7 mouse cellular contexts compared by ENCODE assay signal in genomic region chr5:122402772-122403171, GRCm38 (mm10). TPM values are rescaled to one million over a fixed set of nuclear protein-coding genes. Genes with fewer than 3 reads are reported as not detected.
A peak's percentile ranks its signal among the peaks of the same experiment; 100 is the strongest.
DNase-seq lines count a peak whose midpoint lies in the region; ATAC-seq and TF ChIP-seq lines count a peak whose summit lies in the region.

No protein-coding gene starts in this region.

- 0 out of 2 replicates have a peak overlapping the region, but pooled peaks have one; percentile 51 for H3K27ac ChIP-seq in hindbrain, embryonic 15.5 days (replicated peaks)
- H3K27ac ChIP-seq in hindbrain, embryonic 10.5 days = no peak overlapping the region
- H3K27ac ChIP-seq in heart, embryonic 13.5 days (replicated peaks) = 0 out of 2 replicates have a peak overlapping the region, but pooled peaks have one; percentile 29
- H3K27ac ChIP-seq in lung, embryonic 14.5 days (ENCODE audit: low read depth) = no peak overlapping the region

- no peaks in the 10 kb centered on the region for H3K27me3 ChIP-seq in hindbrain, embryonic 15.5 days
- no peaks in the 10 kb centered on the region for H3K27me3 ChIP-seq in hindbrain, embryonic 10.5 days (ENCODE audit: insufficient read depth, poor library complexity, severe bottlenecking)
- H3K27me3 ChIP-seq in heart, embryonic 13.5 days (replicated peaks) = no peaks in the 10 kb centered on the region
- no peaks in the 10 kb centered on the region for H3K27me3 ChIP-seq in lung, embryonic 14.5 days (ENCODE audit: insufficient read depth, low read length)

- H3K9me3 ChIP-seq in hindbrain, embryonic 15.5 days = no peaks in the 10 kb centered on the region
- H3K9me3 ChIP-seq in hindbrain, embryonic 10.5 days = 0 out of 2 replicates have a peak, but pooled peaks cover 11% of the 10 kb centered on the region
- H3K9me3 ChIP-seq in heart, embryonic 13.5 days = peaks cover 3% of the 10 kb centered on the region; the same call in 1 of the 2 replicates
- H3K9me3 ChIP-seq in lung, embryonic 14.5 days (ENCODE audit: low read depth, low read length) = no peaks in the 10 kb centered on the region

- no peak for TF ChIP-seq CTCF in lung, embryonic 14.5 days (IDR thresholded peaks at IDR 0.05; ENCODE audit: low read depth)

- H3K9ac ChIP-seq in hindbrain, embryonic 15.5 days = no peak overlapping the region
- no peak overlapping the region for H3K9ac ChIP-seq in heart, embryonic 13.5 days
- no peak overlapping the region for H3K9ac ChIP-seq in lung, embryonic 14.5 days

- H3K4me2 ChIP-seq in hindbrain, embryonic 15.5 days = no peak overlapping the region
- no peak overlapping the region for H3K4me2 ChIP-seq in heart, embryonic 13.5 days
- H3K4me2 ChIP-seq in lung, embryonic 14.5 days = no peak overlapping the region

- 81% methylated on average over 5 of the region's 5 CpGs for WGBS in hindbrain, embryonic 15.5 days
- WGBS in hindbrain, embryonic 10.5 days = 88% methylated on average over 5 of the region's 5 CpGs
- 63% methylated on average over 5 of the region's 5 CpGs for WGBS in heart, embryonic 13.5 days
- WGBS in lung, embryonic 14.5 days = 71% methylated on average over 5 of the region's 5 CpGs

- no peaks in the 10 kb centered on the region for H3K4me1 ChIP-seq in hindbrain, embryonic 15.5 days (replicated peaks)
- H3K4me1 ChIP-seq in hindbrain, embryonic 10.5 days (replicated peaks) = no peaks in the 10 kb centered on the region
- H3K4me1 ChIP-seq in heart, embryonic 13.5 days = peaks cover 36% of the 10 kb centered on the region
- H3K4me1 ChIP-seq in lung, embryonic 14.5 days (ENCODE audit: insufficient read depth) = no peaks in the 10 kb centered on the region

- H3K4me3 ChIP-seq in hindbrain, embryonic 15.5 days = no peak overlapping the region
- no peak overlapping the region for H3K4me3 ChIP-seq in hindbrain, embryonic 10.5 days
- no peak overlapping the region for H3K4me3 ChIP-seq in heart, embryonic 13.5 days
- H3K4me3 ChIP-seq in lung, embryonic 14.5 days (ENCODE audit: low read depth, low read length) = no peak overlapping the region

- ATAC-seq in hindbrain, embryonic 15.5 days (ENCODE audit: low FRiP score, low read depth) = no peak
- ATAC-seq in heart, embryonic 13.5 days (ENCODE audit: extremely low read depth, insufficient number of reproducible peaks, low FRiP score, low TSS enrichment) = no peak
- ATAC-seq in lung, embryonic 14.5 days (ENCODE audit: insufficient read depth) = peak; percentile 33; the same call in 1 of the 2 replicates

- peaks cover 71% of the 10 kb centered on the region for H3K36me3 ChIP-seq in hindbrain, embryonic 15.5 days
- peaks cover 98% of the 10 kb centered on the region for H3K36me3 ChIP-seq in hindbrain, embryonic 10.5 days
- peaks cover 91% of the 10 kb centered on the region for H3K36me3 ChIP-seq in heart, embryonic 13.5 days
- peaks cover 90% of the 10 kb centered on the region for H3K36me3 ChIP-seq in lung, embryonic 14.5 days (ENCODE audit: insufficient read depth)

- DNase-seq in hindbrain, embryonic 10.5 days (ENCODE audit: low spot score) = no peak
- peak; percentile 87 for DNase-seq in brain, adult 2 months (ENCODE audit: low read depth, low spot score)
- peak; percentile 27 for DNase-seq in lung, embryonic 14.5 days
- no peak for DNase-seq in adrenal gland, adult (ENCODE audit: inconsistent age in 2 of 2, low spot score in 1 of 2)
- DNase-seq in thymus, postnatal 0 days (ENCODE audit: low spot score) = no peak

RNA-seq across cellular contexts. Expression of gene Arpc3, which starts 11.1 kb away (rescaled TPM):
- 139 and 142 TPM in 2 replicates for polyA plus RNA-seq in hindbrain, embryonic 15.5 days (2015; fragmentation: Nextera tagmentation; extraction: Ambion mirVana)
- polyA plus RNA-seq in hindbrain, embryonic 10.5 days (2016; fragmentation: Nextera tagmentation; extraction: Ambion mirVana) = 90.2 and 97.9 TPM in 2 replicates
- 99.1 and 114 TPM in 2 replicates for polyA plus RNA-seq in heart, embryonic 13.5 days (2015; fragmentation: Nextera tagmentation; extraction: Ambion mirVana)
- polyA plus RNA-seq in lung, embryonic 14.5 days (2014; fragmentation: Nextera tagmentation; extraction: Ambion mirVana) = 45.7 and 48.7 TPM in 2 replicates
- polyA plus RNA-seq in thymus, postnatal 0 days (2015; fragmentation: Nextera tagmentation; extraction: Ambion mirVana) = 238 TPM in 2 replicates

RNA-seq across cellular contexts. Expression of gene Anapc7, which starts 18.7 kb away (rescaled TPM):
- 46.0 and 47.7 TPM in 2 replicates for polyA plus RNA-seq in hindbrain, embryonic 15.5 days (2015; fragmentation: Nextera tagmentation; extraction: Ambion mirVana)
- polyA plus RNA-seq in hindbrain, embryonic 10.5 days (2016; fragmentation: Nextera tagmentation; extraction: Ambion mirVana) = 52.0 and 54.8 TPM in 2 replicates
- 35.5 and 36.4 TPM in 2 replicates for polyA plus RNA-seq in heart, embryonic 13.5 days (2015; fragmentation: Nextera tagmentation; extraction: Ambion mirVana)
- 26.8 and 31.9 TPM in 2 replicates for polyA plus RNA-seq in lung, embryonic 14.5 days (2014; fragmentation: Nextera tagmentation; extraction: Ambion mirVana)
- polyA plus RNA-seq in thymus, postnatal 0 days (2015; fragmentation: Nextera tagmentation; extraction: Ambion mirVana) = 36.5 and 39.7 TPM in 2 replicates

RNA-seq across cellular contexts. Expression of gene Fam216a, which starts 30.6 kb away (rescaled TPM):
- polyA plus RNA-seq in hindbrain, embryonic 15.5 days (2015; fragmentation: Nextera tagmentation; extraction: Ambion mirVana) = 146 and 153 TPM in 2 replicates
- polyA plus RNA-seq in hindbrain, embryonic 10.5 days (2016; fragmentation: Nextera tagmentation; extraction: Ambion mirVana) = 90.4 and 109 TPM in 2 replicates
- polyA plus RNA-seq in heart, embryonic 13.5 days (2015; fragmentation: Nextera tagmentation; extraction: Ambion mirVana) = 55.5 and 56.8 TPM in 2 replicates
- 74.4 and 77.3 TPM in 2 replicates for polyA plus RNA-seq in lung, embryonic 14.5 days (2014; fragmentation: Nextera tagmentation; extraction: Ambion mirVana)
- polyA plus RNA-seq in thymus, postnatal 0 days (2015; fragmentation: Nextera tagmentation; extraction: Ambion mirVana) = 91.0 and 92.1 TPM in 2 replicates

RNA-seq across cellular contexts. Expression of gene Gpn3, which starts 31.1 kb away (rescaled TPM):
- 39.5 and 45.7 TPM in 2 replicates for polyA plus RNA-seq in hindbrain, embryonic 15.5 days (2015; fragmentation: Nextera tagmentation; extraction: Ambion mirVana)
- 67.7 and 78.8 TPM in 2 replicates for polyA plus RNA-seq in hindbrain, embryonic 10.5 days (2016; fragmentation: Nextera tagmentation; extraction: Ambion mirVana)
- 54.4 and 59.9 TPM in 2 replicates for polyA plus RNA-seq in heart, embryonic 13.5 days (2015; fragmentation: Nextera tagmentation; extraction: Ambion mirVana)
- polyA plus RNA-seq in lung, embryonic 14.5 days (2014; fragmentation: Nextera tagmentation; extraction: Ambion mirVana) = 72.1 and 75.5 TPM in 2 replicates
- 91.2 and 93.3 TPM in 2 replicates for polyA plus RNA-seq in thymus, postnatal 0 days (2015; fragmentation: Nextera tagmentation; extraction: Ambion mirVana)

RNA-seq across cellular contexts. Expression of gene Vps29, which starts 48.6 kb away (rescaled TPM):
- polyA plus RNA-seq in hindbrain, embryonic 15.5 days (2015; fragmentation: Nextera tagmentation; extraction: Ambion mirVana) = 302 and 317 TPM in 2 replicates
- polyA plus RNA-seq in hindbrain, embryonic 10.5 days (2016; fragmentation: Nextera tagmentation; extraction: Ambion mirVana) = 211 and 225 TPM in 2 replicates
- 214 and 236 TPM in 2 replicates for polyA plus RNA-seq in heart, embryonic 13.5 days (2015; fragmentation: Nextera tagmentation; extraction: Ambion mirVana)
- 219 and 223 TPM in 2 replicates for polyA plus RNA-seq in lung, embryonic 14.5 days (2014; fragmentation: Nextera tagmentation; extraction: Ambion mirVana)
- 198 and 215 TPM in 2 replicates for polyA plus RNA-seq in thymus, postnatal 0 days (2015; fragmentation: Nextera tagmentation; extraction: Ambion mirVana)

Comparison
In these comparisons a context has a peak if more than half of its experiments do, and no peak if none do; other contexts are left out.
1. H3K27ac ChIP-seq: peak in hindbrain, embryonic 15.5 days (single experiment) and heart, embryonic 13.5 days (single experiment); none in hindbrain, embryonic 10.5 days (single experiment) and lung, embryonic 14.5 days (single experiment).
2. DNase-seq: peak in brain, adult 2 months (single experiment) and lung, embryonic 14.5 days (single experiment); none in hindbrain, embryonic 10.5 days (single experiment), adrenal gland, adult (0 of 2) and thymus, postnatal 0 days (single experiment).